Mouse (Mus musculus): Measurements from ENCODE around the gene Pdk2.

Gene Pdk2

DNA sequence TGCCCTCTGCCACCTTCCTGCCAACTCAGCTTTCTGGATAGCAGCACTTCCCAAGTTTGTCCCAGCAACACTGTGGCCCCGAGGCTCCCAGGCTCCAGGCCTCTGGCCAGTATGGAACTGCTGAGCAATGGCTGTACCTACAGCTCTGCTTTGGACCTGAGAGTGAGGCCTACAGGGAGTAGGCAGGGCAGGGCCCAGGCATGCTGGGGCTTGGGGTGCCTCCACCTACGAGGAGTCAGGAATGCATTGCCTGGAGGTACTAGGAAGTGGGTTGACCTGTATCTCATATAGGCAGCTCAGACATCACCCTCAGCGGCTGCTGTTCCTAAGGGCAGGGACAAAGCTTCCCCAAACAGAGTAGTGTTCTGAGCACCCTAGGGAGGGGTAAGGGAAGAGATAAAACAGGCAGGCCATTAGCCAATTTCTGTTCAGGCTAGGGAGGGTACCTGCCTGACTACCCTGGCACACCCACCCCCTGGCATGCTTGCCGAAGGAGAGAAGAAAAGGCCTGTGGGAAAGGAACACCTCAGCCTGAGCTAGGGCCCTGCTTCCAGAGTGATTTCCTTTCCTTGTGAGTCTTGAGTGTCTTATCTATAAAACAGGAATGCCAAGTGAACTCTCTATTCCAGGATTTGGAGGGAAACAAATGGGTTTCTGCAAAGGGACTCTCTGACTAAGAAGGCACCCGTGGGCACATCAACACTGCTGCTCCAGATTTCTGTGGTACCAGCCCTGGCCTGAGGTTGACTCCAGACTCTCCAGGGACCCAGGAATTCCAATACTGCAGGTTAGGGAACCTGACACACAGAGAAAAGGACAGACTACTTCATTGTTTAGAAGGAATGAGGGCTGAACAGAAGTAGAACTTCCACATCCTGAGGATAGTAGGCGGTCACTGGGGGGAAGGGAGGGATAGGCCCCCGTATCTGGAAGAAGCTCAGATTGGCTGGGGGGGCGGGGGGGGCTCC, 29.3 kb upstream of the Pdk2 start:
- DNase-seq (ENCODE audit: low spot score in 2 of 2), result no peak

DNA sequence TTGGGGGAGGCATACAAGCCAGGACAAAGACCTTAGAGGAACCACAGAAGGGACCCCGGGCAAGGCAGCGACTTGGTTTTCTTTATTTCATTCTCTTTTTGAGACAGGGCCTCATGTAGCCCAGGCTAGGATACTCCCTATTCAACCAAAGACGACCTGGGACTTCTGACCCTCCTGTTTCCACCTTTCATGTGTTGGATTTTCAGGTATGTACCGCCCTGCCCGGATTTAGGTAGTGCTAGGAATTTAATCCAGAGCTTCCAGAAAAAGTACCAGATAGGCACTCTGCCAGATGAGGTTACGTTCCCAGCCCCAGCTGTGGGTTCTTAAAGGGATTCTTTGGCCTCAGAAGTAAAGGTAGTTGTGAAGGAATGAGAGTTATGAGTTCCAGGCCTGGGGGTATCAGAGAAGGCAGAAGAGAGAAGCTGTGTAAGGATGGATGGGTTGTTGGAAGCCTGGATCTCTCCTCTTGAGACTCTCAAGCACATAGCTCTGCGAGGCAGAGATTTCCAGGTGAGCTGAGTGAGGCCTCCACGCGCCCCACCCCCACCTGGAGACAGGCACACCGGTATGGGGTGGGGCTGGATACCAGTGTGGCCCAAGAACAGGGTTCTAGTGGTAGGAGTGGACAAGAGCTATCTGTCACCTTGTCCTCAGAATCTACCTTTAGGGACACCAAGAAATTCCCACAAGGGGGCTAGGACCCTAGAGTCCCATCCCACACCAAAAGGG, 28.2 kb upstream of the Pdk2 start:
- no peak for DNase-seq (ENCODE audit: low spot score in 2 of 2)

DNA sequence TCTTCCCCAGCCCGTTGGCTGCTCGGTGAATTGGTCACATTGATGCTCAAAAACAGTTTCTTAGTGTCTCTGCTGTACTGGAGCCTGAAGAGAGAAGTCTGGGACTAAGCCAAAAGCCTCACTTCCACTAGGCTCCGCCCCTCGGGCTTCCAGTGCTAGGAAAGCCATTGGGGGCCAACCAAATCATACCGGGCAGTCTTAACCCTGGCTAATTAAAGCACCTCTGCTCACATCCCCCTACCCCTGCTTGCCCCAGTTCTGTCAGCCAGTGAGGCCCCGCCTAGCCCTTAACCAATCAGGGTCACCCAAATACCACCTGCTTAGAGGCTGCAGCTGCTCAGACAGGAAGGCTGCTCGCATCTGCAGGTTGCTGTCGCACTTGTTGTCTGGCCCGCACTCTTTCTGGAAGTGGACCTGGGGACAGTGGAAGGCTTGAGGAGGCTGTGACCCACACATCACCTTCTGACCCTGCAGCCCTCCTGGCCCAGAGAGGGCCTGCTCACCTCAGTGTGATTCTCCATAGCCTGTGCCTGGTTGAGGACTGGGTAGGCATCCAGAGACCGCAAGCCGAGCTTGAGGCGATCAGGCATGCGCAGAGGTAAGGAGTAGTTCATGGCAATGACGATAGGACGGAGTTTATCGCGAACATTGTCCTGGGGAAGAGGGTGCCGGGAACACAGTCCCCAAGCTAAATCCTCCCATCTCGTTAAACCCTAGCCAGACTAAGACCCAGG, 15.8 kb upstream of the Pdk2 start:
- DNase-seq (ENCODE audit: low spot score in 2 of 2), result no peak

DNA sequence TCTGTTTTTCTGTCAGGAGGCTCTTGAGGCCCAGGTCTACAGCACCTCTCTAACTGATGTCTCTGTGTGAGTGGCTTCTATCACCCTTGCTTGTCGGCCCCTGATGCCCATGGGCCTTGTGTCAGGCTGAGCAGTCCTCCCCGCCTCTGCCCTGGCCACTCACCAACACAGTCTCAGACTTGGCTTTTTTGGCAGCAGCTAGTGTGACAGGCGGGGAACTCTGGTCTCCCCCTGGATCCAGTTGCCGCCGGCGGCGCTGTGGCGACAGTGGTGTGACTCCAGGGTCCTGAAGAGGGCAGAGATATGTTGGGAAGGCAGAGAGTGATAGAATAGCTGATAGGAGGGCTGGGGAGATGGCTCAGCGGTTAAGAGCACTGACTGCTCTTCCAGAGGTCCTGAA, 11.9 kb upstream of the Pdk2 start:
- DNase-seq (ENCODE audit: low spot score in 2 of 2), result no peak

DNA sequence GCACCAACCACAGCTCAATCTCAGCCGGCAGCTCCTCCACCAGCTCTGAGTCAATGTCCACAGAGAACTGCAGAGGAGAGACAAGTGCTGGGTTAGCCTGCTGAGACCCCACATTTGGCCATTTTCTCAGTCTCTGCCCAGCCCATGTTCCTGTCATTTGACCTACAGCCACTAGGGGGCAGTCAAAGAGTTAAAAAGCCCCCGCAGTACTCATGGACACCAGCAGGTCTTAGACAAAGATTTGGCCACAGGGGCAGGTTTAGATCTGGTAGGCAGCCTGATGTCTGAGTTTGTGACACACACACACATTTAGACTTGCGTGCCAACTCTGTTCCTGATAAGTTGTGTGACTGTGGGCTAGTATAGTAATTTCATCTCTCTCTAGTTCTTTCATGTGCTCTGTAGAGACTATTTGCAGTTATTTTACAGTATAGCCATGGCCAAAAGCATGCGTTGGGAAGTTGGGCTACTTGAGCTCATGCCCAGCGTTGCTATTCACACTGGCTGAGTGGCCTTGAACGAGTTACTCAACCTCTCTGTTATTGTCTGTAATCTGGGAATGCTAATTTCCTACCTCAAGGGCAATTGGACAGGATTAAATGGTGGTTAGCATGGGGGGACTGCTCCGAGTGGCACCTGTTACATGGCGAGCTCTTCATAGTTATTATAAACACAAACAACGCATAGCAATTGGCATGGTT, 6.0 kb upstream of the Pdk2 start:
- peak; percentile 47 to 77 for DNase-seq (ENCODE audit: low spot score in 2 of 2)

DNA sequence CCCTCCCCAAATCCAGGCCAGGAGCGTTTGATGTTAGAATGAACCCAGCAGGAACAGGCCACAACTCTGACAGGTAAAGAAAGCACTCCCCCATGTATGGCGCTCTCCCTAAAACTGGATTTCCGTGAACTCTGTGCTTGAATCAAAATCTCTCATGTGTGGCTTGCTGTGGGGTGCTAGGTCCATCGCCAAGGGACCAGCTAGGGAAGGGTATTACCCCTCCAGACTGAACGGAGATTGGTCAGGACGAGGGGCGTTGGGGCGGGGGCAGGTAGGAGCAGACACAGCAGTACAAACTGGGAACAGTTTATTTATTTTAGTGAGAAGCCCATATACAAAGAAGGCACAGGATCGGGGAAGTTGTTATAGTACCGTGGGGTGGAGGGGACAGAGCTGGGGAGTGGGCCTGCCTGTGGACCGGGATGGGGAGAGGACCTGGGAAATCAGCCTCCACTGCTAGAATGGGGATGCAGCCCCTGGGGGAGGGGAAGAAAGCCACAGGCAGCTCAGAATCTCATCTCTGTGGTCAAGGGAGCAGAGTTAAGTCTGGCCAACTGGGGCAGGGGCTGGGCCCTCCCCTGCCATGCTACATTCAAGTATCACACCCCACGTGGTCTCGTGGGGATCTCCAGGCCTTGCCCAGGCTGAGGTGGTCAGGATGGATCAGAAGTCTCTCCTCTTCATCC, 3.2 kb upstream of the Pdk2 start:
- DNase-seq (ENCODE audit: low spot score in 2 of 2), result no peak

DNA sequence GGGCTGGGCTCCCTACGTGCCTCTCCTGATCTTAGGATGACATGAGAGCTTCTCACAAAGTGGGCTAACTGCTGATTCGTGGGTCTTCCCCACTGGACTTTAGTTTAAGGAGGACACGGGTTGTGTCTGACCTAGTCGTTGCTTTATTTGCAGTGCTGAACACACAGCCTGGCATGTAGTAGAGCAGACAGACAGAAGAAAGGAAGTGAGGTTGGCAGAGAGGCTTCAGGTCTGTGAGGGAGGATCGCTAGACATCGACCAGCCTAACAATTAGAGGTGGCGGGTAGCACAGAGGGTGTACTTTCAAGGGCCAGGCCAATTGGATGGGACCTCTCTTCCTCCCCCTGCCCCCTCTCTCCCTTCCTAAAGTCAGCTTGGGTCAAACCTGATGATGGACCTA, 2.5 kb upstream of the Pdk2 start:
- DNase-seq (ENCODE audit: low spot score in 2 of 2), result no peak

DNA sequence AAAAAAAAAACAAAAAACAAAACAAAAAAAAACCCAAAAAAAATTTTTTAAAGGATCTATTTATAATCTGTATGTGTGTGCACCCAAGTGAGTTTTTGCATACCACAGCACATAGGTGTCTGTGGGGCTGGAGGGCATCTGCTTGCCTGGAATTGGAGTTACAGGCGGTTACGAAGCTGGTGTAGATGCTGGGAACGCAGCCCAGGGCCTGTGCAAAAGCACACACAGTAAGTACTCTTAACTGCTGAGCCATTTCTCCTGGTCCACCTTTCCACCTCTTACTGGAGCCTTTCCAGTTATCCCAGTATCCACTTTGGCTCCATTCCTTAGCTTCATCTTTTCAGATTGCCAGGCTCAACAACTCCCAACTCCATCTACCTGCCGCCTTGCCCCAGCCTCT, 1.9 kb upstream of the Pdk2 start:
- no peak for DNase-seq (ENCODE audit: low spot score in 2 of 2)

DNA sequence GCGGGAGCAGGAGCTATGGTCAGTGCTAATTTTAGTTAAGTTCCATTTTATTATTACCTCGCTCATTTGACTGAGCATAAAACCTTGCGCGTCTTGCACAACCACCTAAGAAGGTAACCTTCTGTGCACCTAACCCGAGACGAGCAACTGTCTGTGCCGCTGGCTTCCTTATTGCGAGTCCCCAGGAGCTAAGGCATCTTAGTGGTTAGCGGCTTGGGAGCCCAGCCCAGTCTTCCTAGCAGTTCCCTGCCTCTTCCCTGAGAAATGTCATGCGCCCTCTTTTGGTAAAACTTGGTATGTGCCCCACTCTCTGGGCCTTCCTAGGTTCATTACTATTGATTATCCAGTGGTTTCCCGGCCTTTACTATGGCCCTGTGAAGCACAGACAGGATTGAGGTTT, 942 bp upstream of the Pdk2 start:
- peak; percentile 80 to 89 for DNase-seq (ENCODE audit: low spot score in 2 of 2)

DNA sequence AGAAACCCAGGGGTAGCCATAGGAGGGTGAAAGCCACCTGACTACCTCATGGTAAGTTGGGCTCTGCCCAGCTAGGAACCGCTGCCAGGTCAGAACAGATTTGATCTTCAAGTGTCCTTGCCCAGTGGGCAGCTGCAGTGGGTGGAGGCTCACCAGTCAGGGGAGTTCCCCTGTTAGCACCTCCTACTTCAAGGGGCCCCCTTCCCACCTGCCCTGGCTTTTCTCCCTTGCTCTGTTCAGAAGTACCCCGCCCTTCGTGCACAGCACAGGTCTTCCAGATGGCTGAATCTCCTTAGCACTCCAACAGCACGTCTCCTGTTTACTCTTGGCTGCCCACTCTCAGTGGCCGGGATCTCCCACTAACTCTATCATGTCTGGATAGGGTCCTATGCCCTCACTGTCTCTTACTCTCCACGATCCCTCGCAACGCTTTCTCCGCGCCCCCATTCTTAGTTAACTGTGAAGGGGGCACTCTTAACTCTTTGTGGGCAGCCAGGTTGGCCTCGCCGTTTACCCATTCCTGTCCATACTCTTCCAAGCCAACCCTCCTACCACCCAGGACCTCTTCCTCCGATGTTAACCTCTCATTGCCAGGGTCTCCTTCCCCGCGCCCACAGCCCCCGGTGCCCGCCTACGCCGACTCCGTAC, 539 bp downstream of the Pdk2 start:
- peak in 1 of 2 experiments; percentile 40 for DNase-seq (ENCODE audit: low spot score in 2 of 2)

DNA sequence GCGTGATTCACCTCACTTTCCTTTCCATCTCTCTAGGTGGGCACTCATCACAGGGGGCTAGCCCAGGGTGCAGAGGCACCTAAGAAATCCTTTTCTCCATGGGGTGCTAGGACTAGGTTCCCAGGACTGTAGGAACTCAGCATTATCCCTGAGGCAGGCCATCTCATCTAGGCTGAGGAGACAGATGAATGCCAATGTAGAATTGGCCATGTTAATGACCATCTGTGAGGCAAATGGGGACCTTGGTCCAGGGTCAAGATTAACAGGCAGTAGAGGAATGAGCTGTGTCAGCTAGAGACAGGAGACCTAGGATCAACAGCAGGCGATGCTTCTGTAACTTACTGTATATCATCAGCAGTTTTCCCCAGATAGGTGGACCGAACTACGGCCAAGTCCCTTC, 1.4 kb downstream of the Pdk2 start:
- no peak for DNase-seq (ENCODE audit: low spot score in 2 of 2)

DNA sequence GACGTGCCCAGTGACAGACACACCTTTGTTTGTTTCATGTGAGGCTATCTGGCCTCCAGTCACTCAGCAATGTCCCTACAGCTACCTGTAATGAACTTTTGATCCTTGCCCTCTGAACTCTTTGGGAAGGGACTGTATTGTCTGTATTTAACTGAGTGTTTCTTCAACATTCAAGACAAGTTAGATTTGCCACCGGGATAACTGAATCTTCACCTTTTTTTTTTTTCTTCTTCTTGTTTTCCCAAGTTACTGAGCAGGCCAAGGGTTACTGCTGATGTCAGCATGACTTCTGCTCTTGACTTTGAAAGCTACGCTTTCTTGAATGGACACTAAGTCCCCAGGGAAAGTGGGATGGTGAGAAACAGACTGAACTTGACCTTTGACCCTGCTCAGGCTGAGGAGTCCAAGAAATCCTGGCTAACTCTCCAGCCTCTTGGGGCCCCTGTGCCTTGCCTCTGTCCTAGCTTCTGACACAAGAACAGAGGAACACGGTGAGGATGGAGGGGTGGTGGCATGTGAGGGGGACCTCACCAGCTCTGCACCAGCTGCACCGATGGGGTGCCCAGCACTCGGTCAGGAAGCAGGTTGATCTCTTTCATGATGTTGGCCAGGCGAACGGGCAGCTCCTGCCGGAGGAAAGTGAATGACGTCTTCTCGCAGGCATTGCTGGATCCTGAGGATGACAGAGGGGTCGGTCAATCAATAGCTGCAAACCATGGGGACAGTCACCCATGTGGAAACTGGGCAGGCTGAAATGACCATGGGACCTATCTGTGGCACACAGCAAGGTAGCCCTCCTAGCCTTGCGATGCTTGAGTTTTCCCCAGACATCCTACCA, 2.1 kb downstream of the Pdk2 start:
- DNase-seq (ENCODE audit: low spot score in 2 of 2), result no peak

DNA sequence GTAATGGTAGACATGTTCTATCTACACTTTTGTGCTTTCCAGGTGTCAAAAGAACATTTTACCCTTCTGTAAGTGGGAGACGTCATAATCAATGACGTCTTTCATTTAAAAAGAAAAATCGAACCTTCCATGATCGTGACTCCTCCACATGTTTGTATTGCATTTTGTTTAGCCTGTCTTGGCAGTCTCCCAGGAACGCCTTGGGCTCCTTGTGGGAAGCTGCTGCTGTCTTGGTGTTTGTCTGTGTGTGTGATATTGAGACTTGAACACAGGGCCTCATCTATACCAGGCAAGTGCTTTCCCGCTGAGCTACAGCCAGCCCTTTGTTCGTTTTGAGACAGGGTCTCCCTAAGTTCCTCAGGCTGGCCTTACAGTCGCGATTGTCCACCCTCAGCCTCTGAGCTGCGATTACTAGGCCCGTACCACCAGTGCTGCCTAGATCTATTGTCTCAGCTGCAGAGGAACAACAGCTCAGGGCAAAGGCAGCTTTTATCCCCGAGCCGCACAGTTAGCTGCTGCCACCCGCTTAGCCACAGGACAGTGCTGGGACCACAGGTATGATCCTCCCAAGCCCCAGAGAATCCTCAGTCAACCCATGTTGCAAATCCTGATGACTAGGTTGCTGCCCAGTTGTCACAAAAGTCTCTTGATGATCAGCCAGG, 2.9 kb downstream of the Pdk2 start:
- DNase-seq (ENCODE audit: low spot score in 2 of 2), result no peak

DNA sequence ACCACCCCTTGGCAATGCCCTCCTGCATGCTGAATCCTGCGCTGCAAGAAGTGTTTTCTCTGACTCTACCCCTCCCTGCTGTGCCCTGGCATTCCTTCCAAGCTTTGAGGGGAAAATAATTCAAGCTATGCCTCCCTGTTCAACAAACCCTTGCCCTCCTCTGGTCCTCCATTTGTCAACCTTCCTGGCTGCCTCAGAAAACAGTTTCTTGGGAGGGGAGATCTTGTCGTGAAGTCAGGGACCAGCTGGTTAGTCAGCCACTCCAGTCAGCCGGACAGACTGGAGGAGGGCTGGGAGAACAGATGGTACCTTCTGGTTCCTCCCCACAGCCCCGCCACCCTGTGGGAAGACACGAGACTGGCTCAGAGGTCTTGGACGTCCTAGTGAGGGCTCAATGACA, 3.8 kb downstream of the Pdk2 start:
- no peak for DNase-seq (ENCODE audit: low spot score in 2 of 2)

DNA sequence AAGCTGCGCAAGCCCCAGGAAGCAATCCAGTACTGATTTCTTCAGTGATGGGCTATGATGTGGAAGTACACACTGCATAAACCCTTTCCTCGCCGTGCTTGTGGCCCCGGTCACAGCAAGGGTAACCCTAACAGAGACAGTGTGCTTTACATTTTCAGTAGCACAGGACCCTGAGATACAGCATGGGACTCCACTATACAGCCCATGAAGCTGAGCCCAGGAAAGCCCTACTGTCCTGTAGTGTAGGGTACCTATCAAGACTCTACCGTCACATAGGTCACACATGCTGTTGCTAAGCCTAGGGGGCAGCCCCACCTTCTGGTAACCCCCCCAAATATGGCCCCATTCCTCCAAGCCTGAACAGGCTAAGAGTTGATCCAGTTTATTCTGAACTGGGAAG, 4.6 kb downstream of the Pdk2 start:
- DNase-seq (ENCODE audit: low spot score in 2 of 2), result no peak

DNA sequence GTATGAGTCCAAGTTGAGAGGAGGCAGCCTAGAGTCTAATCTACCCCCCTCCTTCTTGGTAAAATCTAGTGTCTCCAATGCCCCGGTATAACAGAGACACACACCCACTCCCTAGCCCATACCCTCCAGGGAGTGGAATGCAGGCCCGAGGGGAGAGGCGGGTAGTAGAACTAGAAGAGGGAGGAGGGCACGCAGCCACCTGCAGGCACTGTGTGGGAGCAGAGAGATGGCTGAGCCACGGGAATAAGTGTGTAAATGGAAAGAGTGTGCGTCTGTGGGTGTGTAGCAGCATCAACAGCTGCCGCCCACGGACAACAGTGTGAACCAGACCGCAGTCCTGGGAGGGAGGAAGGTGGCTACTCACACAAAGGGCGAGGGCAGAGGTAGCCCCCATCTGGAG, 6.3 kb downstream of the Pdk2 start:
- no peak for DNase-seq (ENCODE audit: low spot score in 2 of 2)

DNA sequence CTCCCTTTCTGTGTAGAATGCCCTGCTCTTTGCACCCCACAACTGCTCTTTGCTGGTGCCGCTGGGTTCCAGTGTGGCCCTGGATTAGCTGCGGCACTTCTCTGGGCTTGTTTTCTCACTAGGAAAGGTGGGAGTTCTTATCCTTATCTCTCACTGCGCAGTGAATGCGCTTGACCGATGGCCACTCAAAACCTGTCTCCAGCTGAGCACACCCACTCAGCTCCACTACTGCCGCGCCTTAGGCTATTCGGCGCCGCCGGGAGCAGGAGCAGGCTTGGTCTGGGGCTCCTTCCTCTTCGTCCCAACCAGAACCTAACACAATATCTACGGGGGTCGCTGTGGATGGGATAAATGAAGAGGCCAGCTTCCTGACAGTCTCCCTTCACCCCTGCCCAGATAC, 7.5 kb downstream of the Pdk2 start:
- DNase-seq (ENCODE audit: low spot score in 2 of 2), result no peak

DNA sequence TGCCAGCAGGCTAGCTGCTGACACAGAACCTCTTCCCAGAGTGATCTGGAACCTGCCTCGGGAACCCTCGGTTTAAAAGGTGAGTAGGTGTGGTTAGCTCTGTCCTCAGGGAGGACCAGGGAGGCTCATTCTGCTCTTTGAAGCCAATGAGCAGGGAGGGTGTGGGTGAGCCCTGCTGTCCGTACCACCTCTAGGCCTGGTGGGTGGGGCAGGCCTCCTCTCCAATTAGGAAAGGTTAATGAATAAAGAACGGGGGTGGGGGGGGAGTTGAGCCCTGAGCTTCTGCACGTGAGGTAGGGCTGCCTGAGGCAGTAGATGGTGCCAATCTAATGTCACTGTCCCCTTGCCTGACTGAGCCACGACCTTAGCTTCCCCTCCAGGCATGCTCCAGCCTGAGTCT, 8.2 kb downstream of the Pdk2 start:
- no peak for DNase-seq (ENCODE audit: low spot score in 2 of 2)

DNA sequence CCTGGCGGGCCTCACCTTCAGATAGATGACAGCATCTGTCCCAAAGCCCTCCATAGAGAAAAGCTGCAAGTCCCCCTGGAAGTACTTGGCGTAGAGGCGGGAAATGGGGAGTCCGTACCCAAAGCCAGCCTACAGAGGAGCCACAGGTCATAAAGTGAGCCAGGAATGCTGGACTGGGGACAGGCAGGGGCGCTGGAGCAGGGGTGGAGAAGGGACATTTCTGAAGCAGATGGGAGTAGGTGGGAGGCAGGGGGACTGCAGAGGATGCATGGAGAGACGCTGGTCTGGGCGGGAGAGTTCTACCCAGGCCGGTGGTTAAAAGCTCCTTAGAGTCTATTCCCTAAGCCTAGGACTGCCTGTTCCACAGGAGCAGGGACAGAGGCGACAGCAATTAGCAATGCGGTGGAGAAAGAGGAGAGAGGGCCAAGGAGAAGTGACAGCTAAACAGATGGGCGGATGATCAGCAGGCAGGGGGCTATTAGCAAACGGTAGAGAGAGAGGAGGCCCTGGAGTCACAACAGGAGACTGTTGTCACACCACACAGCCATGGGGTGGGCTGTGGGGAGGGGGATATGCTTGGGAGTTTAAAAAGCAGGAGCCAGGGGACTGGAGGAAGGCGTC, 13.2 kb downstream of the Pdk2 start:
- no peak for DNase-seq (ENCODE audit: low spot score in 2 of 2)

All from spleen, postnatal 4 days (tissue).